Mouse (Mus musculus): ENCODE measurements around the gene Tmem205.

The Tmem205 gene

DNA sequence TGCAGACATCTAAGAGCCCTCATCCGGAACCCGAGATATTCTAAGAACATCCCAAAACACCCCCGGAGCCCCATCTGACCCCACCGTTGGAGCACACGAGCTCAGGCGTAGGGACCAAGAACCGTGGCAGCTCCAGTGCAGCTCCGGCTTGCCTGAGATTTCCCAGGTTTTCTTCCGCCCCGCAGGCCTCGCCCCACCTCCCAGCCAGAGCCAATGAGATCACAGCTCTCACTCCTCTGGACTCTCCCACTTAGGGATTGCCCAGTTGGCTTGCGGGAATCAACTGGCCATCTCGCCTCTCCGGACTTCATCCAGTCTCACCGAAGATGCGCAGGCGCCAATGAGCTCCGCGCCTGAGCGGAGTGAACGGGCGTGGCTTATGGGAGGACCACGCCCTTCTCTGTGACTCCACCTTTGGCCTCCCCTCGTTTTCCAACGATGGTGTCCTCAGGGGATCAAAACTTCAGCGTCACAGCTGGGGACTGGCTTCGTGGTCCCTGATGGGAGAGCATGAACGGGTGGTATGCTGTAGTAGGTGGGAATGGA is at the start of gene Tmem205, which contains the start of gene Ccdc159:
TSS of gene Tmem205 (minus strand) at position 349 of the 546 bp plus-strand sequence.
TSS of gene Ccdc159 (plus strand) at position 264 of the 546 bp plus-strand sequence.
- peak; percentile 95 to 98 for DNase-seq

DNA sequence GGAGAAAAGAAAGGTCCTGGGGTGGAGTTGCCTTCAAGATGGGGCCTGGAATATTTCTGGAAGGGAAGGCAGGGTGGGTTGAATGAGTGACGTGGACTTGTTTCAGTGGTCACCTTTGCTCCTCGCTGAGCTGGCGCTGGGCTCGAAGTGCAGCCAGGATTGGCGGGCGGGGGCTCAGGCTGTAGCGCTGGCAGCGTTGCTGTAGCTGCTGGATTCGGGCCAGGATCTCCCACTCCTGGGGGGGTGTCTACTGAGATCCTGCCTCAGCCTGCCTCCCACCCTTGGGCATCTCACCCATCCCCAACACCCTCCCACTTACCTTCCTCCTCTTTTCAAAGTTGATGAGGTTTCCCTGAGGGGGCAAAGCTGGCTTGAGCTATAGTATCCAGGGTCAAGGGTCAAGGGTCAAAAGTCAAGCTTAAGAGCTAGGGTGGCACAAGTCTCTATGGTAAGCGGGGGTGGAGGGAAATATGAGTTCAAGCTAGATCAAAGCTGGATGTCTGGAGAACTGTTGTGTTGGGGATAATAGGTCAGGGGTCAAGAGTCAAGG is 49.3 kb upstream of the Tmem205 start:
- DNase-seq: no peak

DNA sequence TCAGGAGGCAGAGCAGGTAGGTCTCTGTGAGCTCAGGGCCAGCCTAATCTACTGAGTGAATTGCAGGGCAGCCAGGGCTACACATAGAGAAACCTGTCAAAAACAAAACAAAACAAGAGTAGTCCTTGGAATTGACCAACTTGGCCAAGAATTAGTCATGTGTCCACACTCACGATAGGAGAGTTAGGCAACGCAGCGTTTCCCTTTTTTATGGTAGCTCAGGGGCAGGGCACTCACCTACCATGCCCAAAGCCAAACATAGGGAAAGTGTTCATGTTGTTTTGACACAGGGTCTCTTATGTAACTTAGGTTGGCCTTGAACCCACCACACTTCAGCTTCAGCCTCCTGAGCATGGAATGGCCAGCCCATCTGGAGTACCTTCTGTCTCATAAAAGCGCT is 41.9 kb upstream of the Tmem205 start:
- DNase-seq: no peak

DNA sequence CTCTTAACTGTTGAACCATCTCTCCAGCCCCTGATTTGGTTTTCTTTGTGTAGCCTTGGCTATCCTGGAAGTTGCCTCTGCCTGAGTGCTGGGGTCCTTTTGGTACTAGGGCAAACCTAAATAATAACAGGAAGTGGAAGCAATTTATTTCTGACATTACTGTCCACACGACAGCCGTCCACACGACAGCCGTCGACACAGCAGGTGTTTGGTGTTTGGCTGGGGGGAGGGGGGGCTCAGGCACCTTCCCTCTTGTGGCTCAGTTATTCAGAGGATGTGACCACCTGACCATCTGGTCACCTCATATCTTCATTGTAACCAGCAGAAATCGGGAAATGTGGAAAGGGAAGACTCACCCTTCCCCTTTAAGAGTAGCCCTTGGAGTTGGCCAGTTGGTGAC is 41.5 kb upstream of the Tmem205 start:
- DNase-seq: no peak

DNA sequence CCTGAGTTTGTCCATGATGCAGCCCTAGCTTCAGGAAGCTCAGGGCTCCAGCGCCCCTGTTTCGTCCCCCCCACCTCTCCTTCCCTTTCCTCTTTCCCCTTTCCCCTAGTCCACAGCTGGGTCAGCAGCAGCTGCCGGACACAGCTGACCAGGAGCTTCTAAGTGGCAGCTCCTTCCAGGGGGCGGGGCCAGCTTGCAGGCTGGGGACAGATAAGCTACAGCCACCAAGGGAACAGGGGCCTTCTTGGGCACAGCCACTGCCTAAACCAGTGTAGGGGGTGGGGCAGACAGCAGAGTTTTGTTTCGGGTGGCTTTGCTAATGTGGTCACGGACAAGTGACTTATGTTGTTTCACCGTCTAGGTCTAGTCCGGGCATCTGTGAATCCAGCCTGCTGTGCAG is 36.1 kb upstream of the Tmem205 start, which contains the start of gene Epor:
TSS of gene Epor (minus strand) at position 90 of the 400 bp plus-strand sequence.
- no peak for DNase-seq

DNA sequence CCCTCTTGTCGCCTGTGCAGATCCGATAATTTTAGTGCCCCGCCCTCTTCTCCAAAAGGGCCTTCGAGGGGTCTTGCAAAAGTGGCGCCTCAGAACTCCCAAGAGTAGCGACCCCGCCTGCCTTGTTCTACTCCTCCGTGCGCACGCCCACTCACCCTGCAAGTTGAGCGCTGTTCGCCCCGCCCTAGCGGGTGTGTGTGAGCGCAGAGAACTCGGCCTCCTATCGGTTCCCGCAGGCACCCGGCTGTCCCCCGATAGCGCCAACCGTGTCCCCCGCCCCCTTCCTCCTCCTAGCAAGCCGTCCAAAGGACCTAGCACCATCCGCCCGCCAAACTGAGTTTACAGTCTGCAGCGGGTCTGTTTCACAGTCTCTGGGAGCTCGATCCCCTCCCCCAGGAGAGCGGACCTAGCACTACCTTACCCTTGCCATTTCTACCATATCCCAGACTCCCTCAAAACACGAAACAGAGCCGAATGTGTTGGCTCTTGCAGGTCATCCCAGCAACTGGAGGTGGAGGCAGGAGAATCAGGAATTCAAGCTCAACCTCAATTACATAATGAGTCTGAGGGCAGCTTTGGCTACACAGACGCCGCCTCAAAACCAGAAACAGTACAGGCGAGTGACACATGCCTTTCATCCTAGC is 35.2 kb upstream of the Tmem205 start:
- peak; percentile 49 to 54 for DNase-seq

DNA sequence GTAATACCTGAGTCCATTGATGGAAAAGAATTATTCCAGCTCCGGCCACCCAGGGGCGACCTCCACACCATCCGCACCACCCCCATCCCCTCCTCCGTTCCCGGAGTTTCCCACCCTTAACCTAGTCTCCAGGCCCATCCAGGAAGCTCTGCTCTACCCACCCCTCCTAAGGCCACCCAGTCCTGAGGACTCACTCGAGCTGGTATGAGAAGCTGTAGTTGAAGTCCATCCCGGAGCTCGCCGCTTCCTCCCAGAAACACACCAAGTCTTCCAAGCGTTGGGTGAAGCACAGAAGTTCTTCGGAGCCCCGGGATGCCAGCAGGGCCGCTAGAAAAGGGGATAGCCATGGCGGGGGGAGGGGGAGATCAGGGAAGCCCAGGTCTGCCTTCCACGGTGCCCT is 34.7 kb upstream of the Tmem205 start:
- DNase-seq: no peak

DNA sequence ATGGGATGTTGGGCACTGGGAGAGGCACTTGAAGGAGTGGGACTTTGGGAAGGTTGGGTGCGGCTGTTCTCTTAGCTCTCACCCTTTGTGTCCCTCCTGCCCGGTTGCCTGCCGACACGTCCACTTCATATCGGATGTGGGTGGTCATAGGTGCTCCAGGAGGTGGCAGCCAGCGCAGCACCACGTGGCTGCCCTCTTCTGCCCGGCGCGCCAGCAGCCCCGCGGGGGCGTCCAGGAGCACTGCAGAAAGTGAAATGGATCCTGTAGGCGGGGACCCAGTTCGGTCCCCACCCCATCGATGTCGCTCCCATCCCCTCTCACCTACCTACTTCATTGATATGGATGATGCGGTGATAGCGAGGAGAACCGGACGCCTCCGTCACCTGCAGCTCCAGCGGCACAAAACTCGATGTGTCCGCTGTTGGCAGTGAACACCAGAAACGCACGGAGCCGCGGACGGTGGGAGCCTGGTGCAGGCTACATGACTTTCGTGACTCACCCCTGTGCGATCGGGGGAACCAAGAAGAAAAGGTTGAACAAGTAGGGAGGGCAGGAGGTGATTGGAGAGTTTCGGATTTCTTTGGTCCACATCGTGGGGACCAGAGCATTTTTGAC is 34.1 kb upstream of the Tmem205 start:
- DNase-seq: no peak

DNA sequence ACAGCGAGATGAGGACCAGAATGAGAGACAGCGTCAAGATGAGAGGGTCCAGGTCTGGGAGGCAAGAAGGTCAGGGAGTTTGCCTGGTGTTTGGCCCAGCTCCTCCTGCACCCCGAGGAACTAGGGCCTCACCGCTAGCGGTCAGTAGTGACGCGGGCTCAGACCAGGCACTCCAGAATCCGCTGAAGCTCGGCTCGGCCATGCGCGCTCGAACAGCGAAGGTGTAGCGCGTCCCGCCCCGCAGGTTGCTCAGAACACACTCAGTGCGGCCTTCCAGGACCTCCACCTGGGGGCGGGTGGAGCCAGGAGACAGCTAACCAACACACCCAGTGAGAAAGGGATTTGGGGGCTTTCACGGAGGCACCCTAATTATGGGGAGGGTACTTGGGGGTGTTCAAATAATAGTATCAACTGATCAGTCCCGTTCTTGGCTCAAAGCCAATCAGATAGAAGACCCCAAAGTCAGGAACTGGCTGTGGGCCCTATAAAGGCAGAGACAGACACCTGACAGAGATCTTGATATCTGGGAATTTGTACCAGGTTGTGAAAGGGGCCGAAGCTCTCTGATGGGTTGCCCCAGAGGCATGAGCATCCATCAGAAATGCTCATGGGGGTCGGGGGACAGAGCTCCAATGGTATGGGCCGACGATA is 33.3 kb upstream of the Tmem205 start:
- peak; percentile 33 to 53 for DNase-seq

DNA sequence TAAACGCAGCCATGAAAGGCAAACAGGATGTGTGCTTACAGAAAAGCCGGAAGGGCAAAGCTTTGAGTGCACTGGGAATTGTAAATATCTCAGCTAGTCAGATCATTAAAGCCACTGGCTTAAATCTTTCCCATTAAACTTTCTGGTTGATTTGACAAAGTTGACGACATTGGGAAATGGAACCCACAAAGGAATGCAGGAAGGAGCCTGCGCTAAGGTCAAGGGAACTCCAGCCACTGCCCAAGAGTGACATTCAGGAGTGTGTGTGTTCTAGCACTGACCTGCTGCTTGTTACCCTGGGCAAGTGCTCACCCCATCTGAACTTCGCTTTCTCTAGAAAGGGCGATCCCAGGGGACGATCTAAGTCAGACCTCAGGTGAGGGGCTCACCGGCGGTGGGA is 32.8 kb upstream of the Tmem205 start:
- peak in 1 of 2 experiments; percentile 55 for DNase-seq

DNA sequence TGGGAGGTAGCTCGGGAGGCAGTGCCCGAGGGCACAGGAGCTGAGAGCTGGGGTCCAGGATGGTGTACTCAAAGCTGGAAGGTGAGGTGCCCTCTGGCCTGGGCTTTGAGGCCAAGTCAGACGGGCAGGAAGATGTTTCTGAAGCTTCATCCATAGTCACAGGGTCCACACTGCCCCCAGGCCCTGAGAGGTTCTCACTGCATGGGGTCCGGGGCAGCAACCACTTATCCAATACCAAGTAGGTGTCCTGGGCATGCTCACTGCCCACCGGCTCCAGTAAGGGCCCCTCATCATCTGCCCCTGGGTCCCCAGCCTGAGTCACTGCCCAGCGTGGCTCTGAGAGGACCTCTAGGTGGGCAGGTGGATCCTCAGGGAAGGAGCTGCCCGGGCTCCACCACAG is 31.9 kb upstream of the Tmem205 start:
- no peak for DNase-seq

DNA sequence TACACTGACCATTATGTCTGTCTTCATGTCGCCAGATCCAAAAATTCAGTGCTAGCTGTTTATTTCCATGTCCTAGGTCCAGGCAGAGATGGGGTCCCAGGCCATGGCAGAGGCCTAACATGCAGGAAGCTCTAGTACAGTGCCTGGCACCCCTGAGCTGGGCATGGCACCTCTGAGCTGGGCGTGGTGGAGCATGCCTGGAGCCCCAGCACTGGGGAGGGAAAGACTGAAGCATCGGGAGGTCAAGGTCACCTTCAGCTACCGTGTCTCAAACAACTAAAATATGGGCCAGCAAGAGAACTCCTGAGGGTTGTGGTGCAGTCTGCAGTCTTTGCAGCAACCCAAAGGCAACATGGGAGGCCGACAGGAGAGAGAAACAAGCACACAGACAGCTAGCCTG is 31.0 kb upstream of the Tmem205 start:
- DNase-seq: no peak

DNA sequence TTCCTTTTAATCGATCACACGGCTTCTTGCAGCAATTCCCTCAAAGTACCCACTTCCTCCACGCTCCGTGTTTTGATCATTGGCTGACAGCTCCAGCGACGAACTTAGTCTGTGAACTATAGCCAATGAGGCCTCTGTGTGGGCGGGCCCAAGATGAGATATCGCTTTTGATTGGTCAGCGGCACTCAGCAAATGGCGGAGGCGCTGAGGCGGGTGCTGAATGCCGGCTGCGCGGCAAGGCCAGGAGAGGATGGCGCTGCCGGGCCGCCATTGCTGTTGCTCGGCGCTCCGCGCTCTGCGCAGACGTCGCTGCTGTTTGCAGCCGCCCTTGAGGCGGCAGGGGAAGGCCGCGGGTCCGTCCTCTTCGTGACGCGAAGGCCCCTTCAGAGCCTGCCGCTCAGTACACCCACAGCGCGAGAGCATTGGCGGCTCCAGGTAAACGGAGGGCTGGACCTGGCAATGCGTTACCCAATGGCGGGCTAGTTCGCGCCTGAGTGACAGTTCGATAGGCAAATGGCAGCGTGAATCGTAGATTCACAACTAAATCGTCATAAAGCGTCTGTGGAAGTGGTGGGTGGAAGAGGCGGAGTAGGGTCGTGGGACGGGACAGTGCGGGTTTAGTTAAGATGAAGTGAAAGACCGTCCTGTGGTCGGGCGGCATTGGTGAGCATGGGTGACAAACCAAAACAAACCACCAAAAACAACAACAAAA is 28.4 kb upstream of the Tmem205 start, which contains the start of gene Swsap1:
TSS of gene Swsap1 (plus strand) at position 186 of the 712 bp plus-strand sequence.
- DNase-seq: peak; percentile 99 to 100

DNA sequence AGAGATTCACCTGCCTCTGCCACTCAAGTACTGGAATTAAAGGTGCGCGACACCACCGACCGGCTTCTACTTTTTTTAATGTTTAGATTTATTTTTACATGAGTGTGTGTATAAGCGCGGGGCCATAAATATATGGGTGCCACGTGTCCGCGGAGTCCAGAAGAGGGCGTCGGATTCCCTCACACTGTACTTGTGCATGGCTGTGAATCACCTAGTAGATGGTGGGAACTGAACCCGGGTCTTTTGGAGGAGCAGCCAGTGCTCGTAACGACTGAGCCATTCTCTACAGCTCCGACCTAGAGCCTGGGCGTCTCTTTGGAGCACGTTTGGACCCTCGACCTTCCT is 27.8 kb upstream of the Tmem205 start:
- no peak for DNase-seq

DNA sequence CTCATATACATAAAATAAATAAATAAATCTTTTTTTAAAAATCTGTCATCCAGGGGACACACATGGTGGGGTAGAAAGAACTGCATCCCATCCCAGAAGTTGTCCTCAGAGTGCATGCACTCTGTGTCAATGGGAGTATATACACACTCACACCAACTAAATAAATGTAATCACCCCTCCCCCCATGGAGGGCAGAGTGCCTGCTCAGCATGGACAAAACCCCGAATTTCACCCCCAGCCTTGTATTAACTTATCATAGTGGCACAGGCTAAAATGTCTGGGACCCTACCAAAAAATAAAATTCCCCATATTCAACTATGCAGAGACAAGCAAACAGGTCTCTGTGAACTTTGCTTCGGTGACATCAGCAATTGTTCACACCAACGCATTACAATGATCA is 27.3 kb upstream of the Tmem205 start:
- no peak for DNase-seq

DNA sequence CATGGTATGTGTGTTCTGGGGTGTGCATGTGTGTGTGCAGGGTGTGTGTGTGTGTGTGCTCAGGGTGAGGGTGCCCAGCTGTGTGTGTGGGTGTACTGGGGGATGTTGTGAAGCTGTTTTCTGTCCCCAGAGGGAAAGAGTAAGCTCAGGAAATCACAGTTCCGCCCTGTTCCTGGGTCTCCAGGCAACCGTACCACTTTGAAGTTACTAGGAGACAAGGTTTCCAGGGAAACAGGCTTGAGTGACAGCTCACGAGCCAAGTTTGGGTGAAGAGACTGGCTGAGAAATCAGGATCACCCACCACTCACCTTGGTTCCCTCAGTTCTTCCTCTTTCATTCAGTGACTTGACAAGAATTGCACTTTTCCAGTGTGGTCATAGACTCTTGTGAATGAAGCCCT is 26.2 kb upstream of the Tmem205 start:
- DNase-seq: no peak

DNA sequence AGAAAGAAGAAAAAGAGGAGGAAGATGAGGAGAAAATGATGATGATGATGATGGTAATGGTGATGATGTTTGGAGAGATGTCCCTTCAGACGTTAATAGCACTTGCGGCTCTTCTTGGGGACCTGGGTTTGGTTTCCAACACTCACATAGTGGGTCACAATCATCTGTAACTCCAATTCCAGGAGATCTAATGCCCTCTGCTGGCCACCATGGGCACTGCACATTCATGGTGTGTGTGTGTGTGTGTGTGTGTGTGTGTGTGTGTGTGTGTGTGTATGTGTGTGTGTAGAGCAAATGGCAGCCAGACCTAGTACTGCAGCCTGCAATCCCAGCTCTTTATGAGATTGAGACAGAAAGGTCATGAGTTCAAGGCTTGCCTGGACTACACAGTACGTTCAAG is 24.6 kb upstream of the Tmem205 start:
- no peak for DNase-seq

DNA sequence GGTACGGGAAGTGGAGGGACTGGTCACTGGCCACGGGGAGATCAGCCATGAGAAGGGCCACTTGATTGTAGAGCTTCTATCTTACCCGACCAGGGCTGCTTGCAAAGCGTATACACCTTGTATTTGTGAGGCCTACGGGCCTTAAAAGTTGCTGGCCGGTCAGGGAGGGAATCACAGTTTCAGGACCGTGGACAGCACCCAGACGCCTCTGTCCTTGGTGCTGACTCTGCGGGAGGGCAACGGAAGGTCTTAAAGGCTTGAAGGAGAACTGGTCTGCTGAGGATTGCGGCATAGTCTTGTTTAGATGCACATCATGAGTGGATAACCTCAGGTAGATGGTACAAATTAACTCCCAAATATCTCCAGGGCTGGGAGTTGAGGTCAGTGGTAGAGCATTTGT is 23.0 kb upstream of the Tmem205 start:
- DNase-seq: peak in 1 of 2 experiments; percentile 72

DNA sequence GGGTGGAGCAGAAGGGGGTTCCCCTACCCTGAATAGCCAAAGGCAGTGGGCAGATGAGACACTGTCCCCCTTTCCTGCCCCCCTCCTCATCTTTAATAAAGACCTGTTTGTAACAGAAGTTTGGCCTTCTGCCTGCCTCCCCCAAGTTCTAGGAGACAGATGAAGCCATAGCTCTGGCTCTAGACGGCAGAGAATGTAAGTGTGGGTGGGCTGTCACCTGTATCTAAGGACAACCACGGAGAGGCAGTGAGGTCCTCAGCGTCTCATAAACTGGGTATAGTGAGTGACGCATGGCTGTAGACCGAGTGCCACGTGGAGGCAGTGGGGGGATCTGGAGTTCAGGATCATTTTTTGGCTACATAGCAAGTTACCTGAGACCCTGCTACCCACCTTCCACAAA is 21.4 kb upstream of the Tmem205 start:
- DNase-seq: no peak

DNA sequence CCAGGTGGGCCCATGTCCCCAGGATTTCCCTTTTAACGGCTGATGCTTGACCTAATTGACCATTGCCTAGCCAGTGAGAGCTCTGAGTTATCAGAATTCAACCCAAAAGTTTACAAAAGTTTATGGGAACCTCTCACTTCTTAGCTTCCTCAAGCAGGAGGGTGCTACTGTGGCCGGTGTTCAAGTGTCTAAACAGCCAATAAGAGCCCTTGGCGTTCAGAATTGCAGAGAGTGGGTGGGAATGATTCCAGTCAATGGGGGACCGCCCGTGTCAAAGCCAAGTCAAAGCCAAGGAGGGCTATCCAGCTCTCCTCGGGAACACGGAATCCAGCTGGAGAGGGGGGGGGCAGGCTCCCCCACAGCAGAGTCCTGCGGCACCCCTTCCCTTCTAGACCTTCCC is 20.8 kb upstream of the Tmem205 start:
- DNase-seq: no peak

DNA sequence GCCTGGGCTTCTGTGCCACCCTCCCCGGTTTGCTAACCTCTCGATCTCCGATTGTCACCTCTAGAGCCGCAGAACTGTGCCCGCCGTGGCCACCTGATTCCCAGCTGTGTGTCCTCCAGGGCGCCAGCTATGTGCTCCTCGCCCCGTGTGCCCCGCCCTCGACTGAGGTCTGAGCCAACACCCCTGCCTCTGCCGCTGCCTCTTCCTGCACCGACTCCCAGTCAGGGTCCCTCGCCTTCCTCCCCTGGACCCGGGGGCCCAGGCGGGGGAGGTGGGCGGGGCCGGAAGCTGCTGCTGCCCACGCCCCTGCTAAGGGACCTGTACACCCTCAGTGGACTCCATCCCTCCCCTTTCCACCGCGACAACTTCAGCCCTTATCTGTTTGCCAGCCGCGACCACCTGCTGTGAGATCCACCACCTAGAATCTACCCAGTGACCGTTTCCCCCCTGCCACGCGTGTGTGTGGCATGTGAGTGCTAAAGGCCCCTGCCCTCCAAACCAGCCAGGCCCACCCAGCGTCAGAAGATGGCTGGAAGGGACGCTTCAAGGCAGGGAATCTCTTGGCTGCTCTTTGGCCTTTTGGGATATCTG is 20.3 kb upstream of the Tmem205 start:
- no peak for DNase-seq

DNA sequence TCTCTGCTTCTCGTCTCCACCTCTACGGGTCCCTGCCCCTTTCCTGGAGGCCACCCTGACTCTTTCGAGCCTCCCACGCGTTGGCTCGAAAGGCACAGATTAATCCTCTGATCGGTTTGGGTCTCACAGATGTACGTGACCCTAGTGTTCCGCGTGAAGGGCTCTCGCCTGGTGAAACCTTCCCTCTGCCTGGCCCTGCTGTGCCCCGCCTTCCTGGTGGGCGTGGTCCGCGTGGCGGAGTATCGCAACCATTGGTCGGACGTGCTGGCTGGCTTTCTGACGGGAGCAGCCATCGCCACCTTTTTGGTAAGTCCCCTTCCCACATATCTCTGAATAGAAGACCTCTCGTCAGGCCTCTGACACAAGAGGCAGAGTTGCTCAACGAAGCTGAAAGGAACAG is 16.9 kb upstream of the Tmem205 start:
- DNase-seq: no peak

DNA sequence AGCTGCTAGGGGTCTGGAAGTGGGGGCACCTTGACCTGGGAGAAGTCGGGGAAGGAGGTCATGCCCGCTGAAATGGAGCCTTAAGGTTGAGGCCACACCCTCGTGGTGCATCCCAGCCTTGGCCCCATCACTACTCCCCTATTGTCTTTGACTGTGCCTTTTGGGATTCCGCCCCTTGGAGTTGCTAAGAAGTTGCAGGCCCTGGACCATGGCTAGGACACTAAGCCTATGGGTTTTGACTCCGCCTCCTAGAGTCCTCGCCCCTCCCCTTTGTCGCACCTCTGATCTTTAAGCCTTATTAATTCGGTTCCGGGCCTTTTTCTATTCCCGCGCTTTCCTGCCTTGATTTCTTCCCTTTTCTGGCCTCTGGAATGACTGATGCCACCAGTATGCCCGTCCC is 16.3 kb upstream of the Tmem205 start:
- no peak for DNase-seq

Measured in kidney, adult 8-10 months (tissue).